Mouse (Mus musculus): ENCODE measurements around the gene Disp1. TPM values are rescaled to one million over a fixed set of nuclear protein-coding genes. Genes with fewer than 3 reads are reported as not detected.
A peak's percentile ranks its signal among the peaks of the same experiment; 100 is the strongest.

Gene Disp1
- polyA plus RNA-seq, 1 experiment from 2014 or later, result 8.1 TPM

DNA sequence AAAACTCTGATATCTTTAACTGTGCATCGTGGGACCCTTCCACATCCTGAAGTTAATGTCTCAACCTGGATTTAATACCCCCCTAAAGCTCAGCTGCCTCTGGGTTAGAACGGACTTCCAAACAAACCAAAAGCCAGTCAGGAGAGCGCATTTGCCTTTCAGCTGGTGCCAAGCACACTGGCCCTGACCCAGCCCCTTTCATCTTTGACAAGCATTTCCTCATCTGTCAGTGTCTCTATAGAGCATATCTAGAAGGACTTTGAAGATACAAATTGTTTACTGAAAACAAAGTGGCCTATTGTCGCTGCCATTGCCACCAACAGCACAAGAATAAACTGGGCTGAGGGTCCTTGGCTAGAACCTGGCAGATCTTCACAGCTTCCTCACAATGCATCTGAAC lies 154.3 kb downstream of the Disp1 start:
- no peak overlapping the region for H3K4me2 ChIP-seq
- 0 out of 2 replicates have a peak, but pooled peaks cover 7% of the 10 kb centered on the region for H3K4me1 ChIP-seq (replicated peaks)
- ATAC-seq (ENCODE audit: low read depth), result no peak
- H3K9ac ChIP-seq, result no peak overlapping the region
- no peaks in the 10 kb centered on the region for H3K9me3 ChIP-seq
- no peak overlapping the region for H3K27ac ChIP-seq (replicated peaks)
- no peak overlapping the region for H3K4me3 ChIP-seq
- WGBS, result 71% methylated on average over 4 of the region's 4 CpGs
- no peaks in the 10 kb centered on the region for H3K36me3 ChIP-seq
- no peaks in the 10 kb centered on the region for H3K27me3 ChIP-seq

DNA sequence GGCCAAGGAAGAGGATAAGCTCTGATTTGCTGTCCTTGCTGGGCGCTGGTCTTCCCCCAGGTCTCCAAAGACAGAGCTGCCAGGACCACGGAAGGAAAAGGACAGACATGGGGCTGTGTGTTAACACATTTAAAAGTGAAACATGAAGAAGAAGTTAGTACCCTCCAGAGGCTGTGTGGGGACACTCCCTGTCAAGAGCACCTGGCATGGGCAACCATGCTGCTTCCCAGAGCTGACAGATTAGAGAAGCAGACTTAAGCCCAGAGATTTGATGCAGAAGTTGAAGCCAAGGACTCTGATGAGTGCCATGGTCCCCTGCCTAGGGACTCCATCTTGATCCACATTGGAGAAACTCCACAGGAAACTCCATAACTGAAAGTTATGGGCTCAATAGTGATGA lies 160.7 kb downstream of the Disp1 start:
- no peak overlapping the region for H3K4me2 ChIP-seq
- H3K36me3 ChIP-seq, result no peaks in the 10 kb centered on the region
- H3K9ac ChIP-seq, result no peak overlapping the region
- no peak for ATAC-seq (ENCODE audit: low read depth)
- WGBS, result 75% methylated on average over 2 of the region's 2 CpGs
- peaks cover 5% of the 10 kb centered on the region for H3K4me1 ChIP-seq (replicated peaks)
- H3K4me3 ChIP-seq, result no peak overlapping the region
- H3K27ac ChIP-seq (replicated peaks), result no peak overlapping the region
- no peaks in the 10 kb centered on the region for H3K9me3 ChIP-seq
- H3K27me3 ChIP-seq, result peaks cover 6% of the 10 kb centered on the region; the same call in 1 of the 2 replicates

DNA sequence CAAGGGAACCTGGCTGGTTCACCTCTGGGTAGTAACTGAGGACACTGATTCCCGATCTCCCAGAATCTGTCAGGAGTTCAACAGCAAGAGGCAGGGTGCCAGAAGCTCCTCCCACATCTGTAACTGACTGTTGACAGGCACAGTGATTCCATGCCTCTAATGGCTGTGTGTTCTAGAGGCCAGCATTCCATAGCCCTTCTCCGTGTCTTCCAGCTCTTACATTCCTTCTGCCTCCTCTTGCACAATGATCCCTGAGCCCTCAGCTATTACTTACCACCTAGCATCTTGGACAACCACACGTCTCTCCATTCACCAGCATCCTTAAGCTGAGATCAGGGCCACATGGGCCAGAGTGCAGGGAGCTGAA lies 165.1 kb downstream of the Disp1 start:
- WGBS, result 43% methylated on average over 3 of the region's 3 CpGs
- no peak for ATAC-seq (ENCODE audit: low read depth)

DNA sequence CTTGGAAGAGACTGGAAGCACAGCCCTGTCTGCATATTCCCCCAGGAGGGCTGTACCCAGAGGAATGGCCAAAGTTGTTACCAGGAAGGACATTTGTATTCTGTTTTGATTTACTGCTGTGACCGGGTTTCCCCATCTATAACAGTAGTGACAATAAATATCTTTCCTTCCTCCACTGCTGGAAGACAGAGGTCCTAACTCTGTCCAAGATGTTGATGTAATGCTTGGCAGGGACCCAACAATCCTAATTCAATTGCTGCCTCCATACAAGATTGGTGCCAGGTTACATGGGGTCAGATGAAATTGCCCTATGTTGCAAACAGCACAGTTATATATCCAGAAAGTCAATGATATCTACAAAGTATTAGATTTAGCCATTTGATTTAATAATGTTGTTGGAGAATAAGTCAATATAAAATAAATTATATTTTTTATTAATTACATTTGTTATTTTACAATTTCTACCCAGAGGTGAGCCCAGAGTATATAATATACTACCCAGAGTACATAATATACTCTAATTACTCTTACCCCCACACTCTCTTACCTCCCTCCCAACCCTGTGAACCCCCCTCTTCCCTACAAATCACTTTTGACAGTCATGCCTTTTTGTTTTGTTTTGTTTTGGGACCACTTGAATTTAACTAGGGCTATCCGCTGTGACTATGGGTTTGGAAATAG lies 165.6 kb downstream of the Disp1 start:
- 0 out of 2 replicates have a peak, but pooled peaks have one; percentile 42 for ATAC-seq (ENCODE audit: low read depth)
- no peak overlapping the region for H3K4me3 ChIP-seq
- H3K36me3 ChIP-seq, result no peaks in the 10 kb centered on the region
- no peak overlapping the region for H3K9ac ChIP-seq
- peaks cover 15% of the 10 kb centered on the region for H3K4me1 ChIP-seq (replicated peaks)
- no peaks in the 10 kb centered on the region for H3K9me3 ChIP-seq
- WGBS, result 55% methylated on average over 2 of the region's 2 CpGs
- H3K27me3 ChIP-seq, result peaks cover 6% of the 10 kb centered on the region; the same call in 1 of the 2 replicates
- H3K27ac ChIP-seq (replicated peaks), result no peak overlapping the region
- H3K4me2 ChIP-seq, result no peak overlapping the region

More for the DNA sequence above, 165.1 kb downstream of the Disp1 start:
- Histone ChIP-seq H3K27me3 (peaks cover 6% of the 10 kb centered on the region; the same call in 1 of the 2 replicates), H3K4me2 (no peak overlapping the region), H3K4me3 (no peak overlapping the region), H3K4me1 (replicated peaks) (peaks cover 15% of the 10 kb centered on the region), H3K9me3 (no peaks in the 10 kb centered on the region), H3K36me3 (no peaks in the 10 kb centered on the region), H3K27ac (replicated peaks) (no peak overlapping the region), H3K9ac (no peak overlapping the region)

DNA sequence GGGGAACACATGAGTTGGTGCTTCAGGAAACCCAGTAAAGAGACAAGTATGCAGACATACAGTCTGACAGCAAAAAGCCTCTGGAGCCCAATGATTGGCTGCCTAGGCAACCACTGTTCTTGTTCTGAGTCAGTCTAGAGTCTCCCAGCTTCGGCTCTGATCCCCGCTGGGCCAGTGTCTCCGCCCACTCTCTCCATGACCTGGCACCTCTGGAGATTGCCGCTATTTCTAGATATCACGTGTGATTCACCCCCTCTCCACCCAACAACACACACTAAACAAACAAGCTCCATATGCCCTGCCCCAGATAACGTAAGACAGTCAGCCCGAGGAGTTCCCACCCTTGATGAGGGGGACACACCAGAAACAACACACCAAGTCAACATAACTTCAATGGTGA lies 168.7 kb downstream of the Disp1 start:
- Histone ChIP-seq H3K4me2 (no peak overlapping the region), H3K4me3 (no peak overlapping the region), H3K9ac (no peak overlapping the region), H3K27me3 (peaks cover 5% of the 10 kb centered on the region; the same call in 1 of the 2 replicates), H3K36me3 (no peaks in the 10 kb centered on the region), H3K9me3 (no peaks in the 10 kb centered on the region), H3K27ac (replicated peaks) (no peak overlapping the region), H3K4me1 (replicated peaks) (peaks cover 28% of the 10 kb centered on the region)
- 84% methylated on average over 7 of the region's 7 CpGs for WGBS
- ATAC-seq (ENCODE audit: low read depth), result no peak

DNA sequence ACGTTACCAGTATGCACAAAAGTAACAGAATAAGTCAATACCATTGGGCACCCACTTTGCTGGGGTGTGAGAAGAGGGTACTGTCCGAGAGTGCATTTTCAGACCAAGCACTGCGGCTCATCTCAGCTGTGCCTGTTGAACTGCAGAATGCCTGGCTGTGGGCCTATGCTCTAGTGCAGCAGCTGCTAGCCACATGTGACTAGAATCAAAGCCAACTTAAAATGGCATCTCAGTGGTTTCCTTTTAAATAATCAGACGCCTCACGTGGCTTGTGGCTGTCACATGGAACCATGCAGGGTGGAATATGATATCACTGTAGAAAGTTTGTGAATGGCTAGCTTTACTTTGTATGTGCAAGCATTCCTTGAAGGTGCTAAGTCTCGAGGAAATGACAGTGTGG lies 172.0 kb downstream of the Disp1 start:
- H3K4me2 ChIP-seq, result no peak overlapping the region
- no peak overlapping the region for H3K9ac ChIP-seq
- ATAC-seq (ENCODE audit: low read depth), result no peak
- peaks cover 32% of the 10 kb centered on the region for H3K4me1 ChIP-seq (replicated peaks)
- no peak overlapping the region for H3K27ac ChIP-seq (replicated peaks)
- no peaks in the 10 kb centered on the region for H3K36me3 ChIP-seq
- H3K27me3 ChIP-seq, result peaks cover 18% of the 10 kb centered on the region
- 65% methylated on average over 6 of the region's 6 CpGs for WGBS
- H3K9me3 ChIP-seq, result no peaks in the 10 kb centered on the region
- H3K4me3 ChIP-seq, result no peak overlapping the region

DNA sequence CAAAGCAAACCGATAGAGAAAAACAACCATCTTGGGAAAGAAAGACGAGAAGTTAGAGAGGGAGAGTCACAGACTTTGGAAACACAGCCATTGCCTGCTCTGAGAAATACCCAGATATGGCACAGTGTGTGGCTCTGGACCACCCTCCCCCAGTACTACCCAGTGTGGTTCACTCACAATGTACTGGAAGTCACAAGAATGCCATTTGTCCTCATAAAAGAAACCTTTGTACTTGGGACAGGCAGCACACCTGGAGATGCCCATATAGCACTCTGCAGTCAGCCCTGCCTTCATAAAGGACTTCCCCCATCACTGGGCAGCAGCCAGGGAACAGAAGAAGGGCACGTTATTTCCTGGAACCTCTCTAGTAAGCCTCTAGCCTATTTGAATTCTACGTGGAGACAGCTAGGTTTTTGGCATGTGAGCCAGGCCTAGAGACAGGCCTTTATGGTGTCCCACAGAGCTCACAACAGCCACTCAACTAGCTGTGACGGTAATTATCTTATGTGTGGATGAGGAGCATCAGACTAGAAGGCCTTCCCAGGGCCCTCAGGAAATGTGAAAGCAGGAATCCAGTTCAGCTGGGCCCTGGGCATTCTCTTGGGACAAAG lies 173.3 kb downstream of the Disp1 start:
- Histone ChIP-seq H3K36me3 (no peaks in the 10 kb centered on the region), H3K4me1 (replicated peaks) (peaks cover 32% of the 10 kb centered on the region), H3K27ac (replicated peaks) (peak overlapping the region; percentile 62), H3K9me3 (no peaks in the 10 kb centered on the region), H3K9ac (no peak overlapping the region), H3K4me2 (no peak overlapping the region), H3K4me3 (no peak overlapping the region), H3K27me3 (peaks cover 25% of the 10 kb centered on the region)
- 43% methylated on average over 5 of the region's 5 CpGs for WGBS
- ATAC-seq (ENCODE audit: low read depth), result peak; percentile 24

DNA sequence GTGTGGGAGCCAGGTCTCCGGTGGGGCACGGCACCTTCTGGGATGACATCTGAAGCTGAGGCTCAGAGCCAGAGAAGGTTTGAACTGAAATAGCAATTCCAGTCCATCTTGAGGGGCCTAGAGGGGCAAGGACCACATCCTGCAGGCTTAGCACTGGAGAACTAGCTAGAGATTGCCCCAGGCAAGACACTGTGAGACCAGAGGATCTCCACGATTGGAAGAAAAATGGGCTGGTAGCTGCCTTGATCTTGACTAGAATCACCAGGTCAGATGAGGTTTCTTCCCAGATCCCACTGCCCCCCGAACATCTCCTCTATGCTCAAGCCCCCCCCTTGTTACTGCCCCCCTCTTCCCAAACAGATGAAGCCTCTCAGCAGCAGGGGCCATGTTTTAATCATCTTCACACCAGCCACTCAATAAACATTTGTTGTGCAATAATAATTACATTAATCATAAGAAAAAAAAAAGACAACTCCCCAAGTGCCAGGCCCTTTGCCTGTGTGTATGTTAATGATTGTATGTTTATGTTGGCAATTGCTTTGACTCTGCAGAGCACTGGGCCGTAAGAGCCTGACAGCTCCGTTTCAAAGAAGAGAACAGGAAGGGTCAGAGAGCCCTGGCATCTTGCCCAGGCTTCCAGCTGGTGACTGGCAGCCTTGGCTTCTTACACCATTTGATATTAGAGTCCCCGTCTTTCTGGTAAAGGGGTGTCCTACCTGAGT lies 174.0 kb downstream of the Disp1 start:
- H3K36me3 ChIP-seq, result no peaks in the 10 kb centered on the region
- ATAC-seq (ENCODE audit: low read depth), result peak; percentile 66
- H3K9ac ChIP-seq, result no peak overlapping the region
- 36% methylated on average over 7 of the region's 7 CpGs for WGBS
- H3K9me3 ChIP-seq, result no peaks in the 10 kb centered on the region
- H3K4me1 ChIP-seq (replicated peaks), result peaks cover 32% of the 10 kb centered on the region
- no peak overlapping the region for H3K4me3 ChIP-seq
- no peak overlapping the region for H3K4me2 ChIP-seq
- H3K27ac ChIP-seq (replicated peaks), result peak overlapping the region; percentile 62
- peaks cover 25% of the 10 kb centered on the region for H3K27me3 ChIP-seq

DNA sequence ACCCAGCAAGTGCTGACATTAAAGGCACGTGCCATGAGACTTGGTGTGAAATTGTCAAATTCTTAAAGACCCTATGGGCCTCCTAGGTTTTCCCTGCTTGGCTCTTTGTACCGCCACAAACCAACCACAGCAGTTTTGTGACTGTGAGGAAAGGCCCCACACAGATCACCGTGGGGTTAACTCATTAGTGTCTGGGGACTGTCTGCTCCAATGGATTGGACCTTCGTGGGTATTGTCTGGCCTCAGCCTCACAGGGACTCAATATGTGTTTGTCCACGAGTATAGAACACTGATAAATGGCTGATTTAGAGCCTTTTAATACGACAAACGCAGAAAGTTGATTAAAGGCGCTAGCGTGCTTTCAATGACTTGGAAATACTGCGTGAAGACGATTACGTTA lies 175.2 kb downstream of the Disp1 start:
- peaks cover 32% of the 10 kb centered on the region for H3K4me1 ChIP-seq (replicated peaks)
- no peaks in the 10 kb centered on the region for H3K9me3 ChIP-seq
- H3K9ac ChIP-seq, result no peak overlapping the region
- H3K4me2 ChIP-seq, result no peak overlapping the region
- H3K27me3 ChIP-seq, result peaks cover 25% of the 10 kb centered on the region
- H3K4me3 ChIP-seq, result no peak overlapping the region
- H3K36me3 ChIP-seq, result no peaks in the 10 kb centered on the region
- no peak overlapping the region for H3K27ac ChIP-seq (replicated peaks)
- 28% methylated on average over 12 of the region's 12 CpGs for WGBS
- no peak for ATAC-seq (ENCODE audit: low read depth)

DNA sequence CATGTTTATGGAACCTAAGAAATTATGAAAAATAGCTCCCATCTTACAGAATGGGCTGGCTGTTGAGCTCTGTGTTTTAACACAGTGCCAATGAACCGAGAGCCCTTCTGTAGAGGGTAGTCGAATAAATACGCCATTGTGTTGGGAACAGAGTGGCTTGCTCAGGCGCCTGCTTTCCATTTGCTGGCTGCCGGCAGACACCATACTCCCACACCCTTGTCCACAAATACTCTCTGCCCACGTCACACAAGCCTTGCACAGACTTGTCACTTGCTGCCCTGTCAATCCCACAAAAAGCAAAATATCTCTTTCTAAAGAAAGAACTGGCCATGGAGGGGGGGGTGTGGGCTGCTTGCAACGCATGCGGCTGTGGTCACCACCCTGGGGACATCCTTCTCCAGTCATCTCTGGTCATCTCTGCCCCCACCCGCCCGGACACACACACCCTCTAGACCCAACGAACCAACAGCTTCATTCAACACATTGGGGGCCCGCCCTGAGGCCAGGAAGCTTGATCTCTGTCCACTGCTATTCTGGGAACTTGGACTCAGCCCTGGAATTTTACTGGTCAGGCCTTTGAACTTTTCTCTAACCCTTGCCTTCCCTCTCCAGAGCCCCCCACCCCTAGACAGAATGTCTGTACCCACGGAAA lies 178.0 kb downstream of the Disp1 start:
- 80% methylated on average over 13 of the region's 13 CpGs for WGBS
- H3K4me3 ChIP-seq, result no peak overlapping the region
- no peak for ATAC-seq (ENCODE audit: low read depth)
- H3K27me3 ChIP-seq, result peaks cover 38% of the 10 kb centered on the region
- H3K27ac ChIP-seq (replicated peaks), result no peak overlapping the region
- peaks cover 25% of the 10 kb centered on the region for H3K4me1 ChIP-seq (replicated peaks)
- H3K9ac ChIP-seq, result no peak overlapping the region
- no peaks in the 10 kb centered on the region for H3K36me3 ChIP-seq
- H3K4me2 ChIP-seq, result no peak overlapping the region
- no peaks in the 10 kb centered on the region for H3K9me3 ChIP-seq

DNA sequence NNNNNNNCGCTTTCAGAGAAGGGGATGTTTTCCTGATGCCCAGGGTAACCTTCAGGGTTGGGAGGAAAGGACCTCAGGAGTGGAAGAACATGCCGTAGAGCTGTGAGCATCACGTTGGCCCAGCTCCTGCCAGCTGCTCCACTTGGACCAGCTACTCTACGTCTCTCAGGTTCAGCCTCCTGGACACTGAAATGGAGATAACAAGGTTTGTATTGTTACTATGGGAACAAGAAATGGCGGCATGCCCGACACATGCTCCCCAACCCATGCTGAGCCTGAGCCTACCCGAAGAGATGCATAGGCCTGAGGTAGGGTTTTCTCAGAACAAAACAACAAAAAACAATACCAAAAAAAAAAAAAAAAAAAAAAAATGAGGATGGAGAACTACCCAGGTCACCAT lies 179.6 kb downstream of the Disp1 start:
- Histone ChIP-seq H3K9ac (no peak overlapping the region), H3K27ac (replicated peaks) (no peak overlapping the region), H3K4me2 (no peak overlapping the region), H3K4me1 (replicated peaks) (peaks cover 9% of the 10 kb centered on the region), H3K27me3 (peaks cover 38% of the 10 kb centered on the region), H3K9me3 (no peaks in the 10 kb centered on the region), H3K4me3 (no peak overlapping the region), H3K36me3 (no peaks in the 10 kb centered on the region)
- no peak for ATAC-seq (ENCODE audit: low read depth)
- WGBS, result 86% methylated on average over 6 of the region's 7 CpGs

DNA sequence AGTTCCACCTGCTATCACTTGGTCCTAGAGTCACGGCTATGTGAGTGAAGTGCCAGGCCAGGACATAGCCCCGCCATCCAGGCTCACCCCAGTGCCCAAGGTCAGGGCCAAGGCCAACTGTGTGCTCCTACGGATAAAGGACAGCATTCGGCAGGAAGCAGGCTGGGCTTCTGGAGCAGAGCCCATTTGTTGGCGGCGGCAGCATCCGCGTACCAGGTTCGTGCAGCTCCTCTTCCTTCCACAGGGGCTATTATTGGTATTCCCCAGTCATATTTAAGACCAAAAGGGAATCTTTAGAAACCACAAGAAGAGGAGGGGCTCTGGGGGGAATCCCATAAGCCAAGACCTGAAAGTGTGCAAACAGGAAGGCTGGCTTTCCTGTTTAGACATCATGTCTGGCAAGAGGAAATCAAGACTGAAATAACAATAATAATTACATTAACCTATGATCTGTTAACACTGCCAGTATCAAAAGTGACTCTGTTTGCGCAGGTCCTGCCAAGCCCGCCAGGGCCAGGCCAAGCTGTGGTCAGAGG lies 180.4 kb downstream of the Disp1 start:
- H3K4me3 ChIP-seq, result no peak overlapping the region
- H3K9me3 ChIP-seq, result no peaks in the 10 kb centered on the region
- H3K4me2 ChIP-seq, result no peak overlapping the region
- H3K9ac ChIP-seq, result no peak overlapping the region
- H3K27me3 ChIP-seq, result peaks cover 38% of the 10 kb centered on the region
- no peaks in the 10 kb centered on the region for H3K36me3 ChIP-seq
- 79% methylated on average over 11 of the region's 11 CpGs for WGBS
- H3K27ac ChIP-seq (replicated peaks), result no peak overlapping the region
- no peak for ATAC-seq (ENCODE audit: low read depth)
- peaks cover 1% of the 10 kb centered on the region; the same call in 1 of the 2 replicates for H3K4me1 ChIP-seq (replicated peaks)
